Mouse (Mus musculus) stomach, postnatal 0 days (tissue): ENCODE measurements around the gene Gm5105. TPM values are rescaled to one million over a fixed set of nuclear protein-coding genes. Genes with fewer than 3 reads are reported as not detected.

ENCODE experiments used
- ATAC-seq: fragments of 200-750 bp; cut with Nextera tagmentation; 2 replicates; pipeline ENCODE4 v1.8.0; 2017; ENCODE audit not compliant: low FRiP score, low TSS enrichment
- DNase-seq: peaks from one replicate; pipeline ENCODE4 v3.0.0-alpha.2; 2016; ENCODE audit warnings: low spot score
- H3K27ac ChIP-seq: fragments of 300-500 bp; sonication (generic); replicated peaks from 2 replicates; pipeline ENCODE4 v1.5.1; 2014; ENCODE audit warnings: mild to moderate bottlenecking, control low read depth
- H3K27me3 ChIP-seq: fragments of 300-500 bp; sonication (generic); 2 replicates; pipeline ENCODE4 v1.6.1; 2014; ENCODE audit warnings: low read length; ENCODE audit not compliant: control insufficient read depth, insufficient read depth
- H3K36me3 ChIP-seq: fragments of 300-500 bp; sonication (generic); 2 replicates; pipeline ENCODE4 v1.6.1; 2014; ENCODE audit warnings: low read length, mixed read lengths; ENCODE audit not compliant: control insufficient read depth, insufficient read depth
- H3K4me1 ChIP-seq: fragments of 300-500 bp; sonication (generic); replicated peaks from 2 replicates; pipeline ENCODE4 v1.6.1; 2014; ENCODE audit warnings: antibody characterized with exemption; ENCODE audit not compliant: control insufficient read depth, insufficient read depth
- H3K4me2 ChIP-seq: fragments of 300-500 bp; sonication (generic); replicated peaks from 2 replicates; pipeline ENCODE4 v1.6.1; 2014; ENCODE audit warnings: low read depth, mild to moderate bottlenecking, control low read depth, moderate library complexity
- H3K4me3 ChIP-seq: fragments of 300-500 bp; sonication (generic); 2 replicates; pipeline ENCODE4 v1.5.1; 2014; ENCODE audit warnings: low read depth, low read length, control low read depth
- H3K9ac ChIP-seq: fragments of 300-500 bp; sonication (generic); 2 replicates; pipeline ENCODE4 v1.6.1; 2014; ENCODE audit warnings: mild to moderate bottlenecking, low read length, control low read depth, mixed read lengths
- H3K9me3 ChIP-seq: fragments of 300-500 bp; sonication (generic); 2 replicates; pipeline ENCODE4 v1.6.1; 2016; ENCODE audit warnings: low read length; ENCODE audit not compliant: control insufficient read depth
- CTCF ChIP-seq: IDR thresholded peaks from 2 replicates; pipeline ENCODE4 v1.5.1; 2016; ENCODE audit warnings: antibody characterized with exemption, low read depth, mild to moderate bottlenecking, moderate library complexity
- EP300 ChIP-seq: optimal IDR thresholded peaks from 2 replicates; pipeline ENCODE3; 2016; ENCODE audit warnings: antibody characterized with exemption
- WGBS: fragments of 180-500 bp; shearing (Covaris S2); extraction: QIAGEN DNeasy Blood & Tissue Kit; methylation state at CpG from one replicate; pipeline ENCODE4 v1.1.7; 2014; 5-methylcytosine and 5-hydroxymethylcytosine counted together
- polyA plus RNA-seq: library from polyadenylated mRNA; unstranded; fragments of >200 nt; fragmentation: Nextera tagmentation; extraction: Ambion mirVana; gene quantifications from 2 replicates; pipeline ENCODE4 v1.2.1, GENCODE M21; 2015

Gene Gm5105
- 0.06 TPM in 1 of 2 replicates, not detected in the other for polyA plus RNA-seq

DNA sequence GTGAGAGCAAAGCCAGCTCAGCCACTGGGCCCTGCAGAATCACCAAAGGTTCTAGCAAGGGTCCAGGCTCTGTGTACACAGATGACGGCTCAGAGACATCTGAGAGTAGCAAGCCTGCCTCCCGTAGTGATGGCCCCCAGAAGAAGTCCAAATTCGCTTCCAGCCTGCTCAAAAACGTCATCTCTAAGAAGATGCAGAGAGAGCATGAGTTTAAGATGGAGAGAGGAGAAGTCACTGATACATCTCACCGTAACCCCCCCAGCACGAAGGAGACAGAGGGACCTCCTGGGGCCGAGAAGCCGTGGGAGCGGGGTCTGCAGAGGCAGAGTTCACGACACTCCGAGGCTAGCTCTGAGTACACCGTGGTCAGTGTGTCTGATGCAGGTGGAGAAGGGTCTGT is at the start of gene Gm5105:
Gene Gm5105 (minus strand): TSS at position 101 of the 400 bp plus-strand sequence.
- no peaks in the 10 kb centered on the region for H3K4me1 ChIP-seq
- H3K9me3 ChIP-seq: no peaks in the 10 kb centered on the region
- ATAC-seq (no peak), DNase-seq (no peak)
- no peak within 1 kb of the TSS for H3K4me3 ChIP-seq
- no peaks in the 10 kb centered on the region for H3K27me3 ChIP-seq
- no peak within 1 kb of the TSS for H3K9ac ChIP-seq
- no peaks in the 10 kb centered on the region for H3K36me3 ChIP-seq
- H3K27ac ChIP-seq: no peak within 1 kb of the TSS
- 96% methylated on average over 12 of the region's 12 CpGs for WGBS
- H3K4me2 ChIP-seq: no peak within 1 kb of the TSS
- TF ChIP-seq CTCF (no peak), EP300 (no peak)

DNA sequence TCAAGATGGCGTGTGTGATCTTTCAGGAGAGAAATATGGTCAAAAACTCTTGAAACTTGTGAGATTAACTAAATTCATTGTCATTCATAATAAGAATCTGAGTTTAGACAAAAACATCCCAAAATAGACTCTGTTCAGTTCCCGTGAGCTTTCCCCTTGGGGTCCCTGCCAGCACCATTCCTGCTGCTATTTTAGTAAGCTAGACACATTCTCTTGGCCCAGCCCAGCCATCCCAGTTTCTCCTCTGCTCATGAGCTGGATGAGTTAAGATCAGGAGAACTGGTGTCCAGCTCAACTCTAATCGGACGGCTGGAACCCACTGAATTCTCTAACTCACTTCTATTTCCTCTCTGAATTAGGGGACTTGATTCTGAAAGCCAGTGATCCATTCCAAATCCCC is 49.7 kb upstream of the Gm5105 start:
- no peaks in the 10 kb centered on the region for H3K9me3 ChIP-seq

DNA sequence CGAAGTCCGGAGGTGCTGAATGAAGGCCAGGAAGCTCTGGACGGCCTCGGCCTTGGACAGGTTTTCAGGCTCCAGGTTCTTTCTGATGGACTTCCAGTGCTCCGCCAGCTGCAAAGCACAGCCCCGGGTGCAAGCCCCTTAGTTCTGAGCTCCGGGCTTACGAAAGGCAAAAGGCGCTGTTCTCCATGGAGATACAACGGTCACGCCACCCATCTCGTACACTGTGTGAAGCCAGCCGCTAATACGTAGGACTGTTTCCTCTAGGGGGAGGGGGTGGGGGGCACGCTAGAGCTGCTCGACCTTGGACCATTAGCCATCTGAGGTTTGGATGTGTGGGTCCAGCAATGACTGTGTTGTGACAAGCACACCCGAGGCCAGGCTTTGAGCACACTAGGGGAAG is 46.9 kb upstream of the Gm5105 start:
- H3K27ac ChIP-seq: no peak overlapping the region
- TF ChIP-seq EP300 (no peak), CTCF (no peak)
- no peak for ATAC-seq
- H3K27me3 ChIP-seq: no peaks in the 10 kb centered on the region
- H3K9ac ChIP-seq: no peak overlapping the region
- no peak for DNase-seq
- H3K4me2 ChIP-seq: no peak overlapping the region
- no peaks in the 10 kb centered on the region for H3K36me3 ChIP-seq
- 82% methylated on average over 17 of the region's 17 CpGs for WGBS
- no peak overlapping the region for H3K4me3 ChIP-seq
- no peaks in the 10 kb centered on the region for H3K9me3 ChIP-seq
- no peaks in the 10 kb centered on the region for H3K4me1 ChIP-seq

More for the DNA sequence above, 49.7 kb upstream of the Gm5105 start:
- Histone ChIP-seq H3K27me3 (no peaks in the 10 kb centered on the region), H3K4me2 (no peak overlapping the region), H3K36me3 (no peaks in the 10 kb centered on the region), H3K4me1 (no peaks in the 10 kb centered on the region), H3K4me3 (no peak overlapping the region), H3K27ac (no peak overlapping the region), H3K9ac (no peak overlapping the region)
- 74% methylated on average over 4 of the region's 4 CpGs for WGBS
- DNase-seq (no peak), ATAC-seq (no peak)
- TF ChIP-seq CTCF (no peak), EP300 (no peak)

DNA sequence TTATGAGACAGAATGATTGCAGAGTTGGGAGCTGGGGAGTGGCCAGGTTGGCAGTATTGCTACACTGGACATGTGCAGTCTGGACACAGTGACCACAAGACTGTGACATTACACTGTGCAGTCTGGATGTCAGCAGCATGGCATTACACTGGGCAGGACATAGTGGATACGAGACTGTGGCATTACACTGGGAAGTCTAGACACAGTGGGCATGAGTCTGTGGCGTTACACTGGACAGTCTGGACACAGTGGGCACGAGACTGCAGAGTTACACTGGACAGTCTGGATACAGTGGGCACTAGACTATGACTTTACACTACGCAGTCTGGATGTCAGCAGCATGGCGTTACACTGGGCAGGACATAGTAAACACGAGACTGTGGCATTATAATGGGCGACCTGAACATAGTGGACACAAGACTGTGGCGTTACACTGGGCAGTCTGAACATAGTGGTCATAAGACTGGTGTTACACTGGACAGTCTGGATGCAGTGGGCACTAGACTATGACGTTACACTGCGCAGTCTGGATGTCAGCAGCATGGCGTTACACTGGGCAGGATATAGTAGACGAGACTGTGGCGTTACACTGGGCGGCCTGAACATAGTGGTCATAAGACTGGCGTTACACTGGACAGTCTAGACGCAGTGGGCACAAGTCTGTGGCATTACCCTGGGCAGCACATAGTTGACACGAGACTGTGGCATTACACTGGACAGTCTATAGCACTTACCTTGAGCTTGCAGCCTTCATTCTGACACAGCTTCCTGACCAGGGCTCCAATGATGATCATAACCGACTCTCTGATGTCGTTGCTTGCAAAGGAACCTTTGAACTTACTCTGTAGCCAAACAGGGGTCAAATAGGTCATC is 44.0 kb upstream of the Gm5105 start:
- H3K4me2 ChIP-seq: no peak overlapping the region
- no peaks in the 10 kb centered on the region for H3K27me3 ChIP-seq
- ATAC-seq: no peak
- no peak overlapping the region for H3K27ac ChIP-seq
- no peaks in the 10 kb centered on the region for H3K9me3 ChIP-seq
- DNase-seq: no peak
- no peaks in the 10 kb centered on the region for H3K36me3 ChIP-seq
- H3K4me3 ChIP-seq: no peak overlapping the region
- H3K4me1 ChIP-seq: no peaks in the 10 kb centered on the region
- no peak overlapping the region for H3K9ac ChIP-seq
- TF ChIP-seq CTCF (no peak), EP300 (no peak)
- WGBS: 92% methylated on average over 19 of the region's 19 CpGs

DNA sequence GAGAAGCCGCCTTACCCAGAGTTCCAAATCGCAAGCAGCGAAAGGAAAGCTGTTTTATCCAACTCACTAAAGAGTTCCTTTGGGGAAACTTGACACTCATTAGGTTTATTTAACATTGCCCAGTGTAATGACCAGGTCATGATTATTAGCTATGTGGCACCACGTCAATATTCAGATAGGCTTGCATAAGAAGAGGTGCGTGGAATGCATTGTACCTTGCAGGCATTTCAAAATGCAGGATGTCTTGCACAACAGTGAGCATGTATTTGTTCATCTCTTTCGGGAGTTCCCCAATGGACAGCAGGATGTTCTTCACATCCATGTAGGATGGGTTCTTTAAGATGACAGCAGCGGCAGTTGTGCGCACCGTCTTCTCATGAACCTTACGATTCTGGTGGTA is 39.7 kb upstream of the Gm5105 start:
- Histone ChIP-seq H3K9me3 (no peaks in the 10 kb centered on the region), H3K36me3 (no peaks in the 10 kb centered on the region), H3K27ac (no peak overlapping the region), H3K4me3 (no peak overlapping the region), H3K4me2 (no peak overlapping the region), H3K27me3 (no peaks in the 10 kb centered on the region), H3K4me1 (no peaks in the 10 kb centered on the region), H3K9ac (no peak overlapping the region)
- TF ChIP-seq EP300 (no peak), CTCF (no peak)
- no peak for DNase-seq
- no peak for ATAC-seq
- WGBS: 92% methylated on average over 10 of the region's 10 CpGs

DNA sequence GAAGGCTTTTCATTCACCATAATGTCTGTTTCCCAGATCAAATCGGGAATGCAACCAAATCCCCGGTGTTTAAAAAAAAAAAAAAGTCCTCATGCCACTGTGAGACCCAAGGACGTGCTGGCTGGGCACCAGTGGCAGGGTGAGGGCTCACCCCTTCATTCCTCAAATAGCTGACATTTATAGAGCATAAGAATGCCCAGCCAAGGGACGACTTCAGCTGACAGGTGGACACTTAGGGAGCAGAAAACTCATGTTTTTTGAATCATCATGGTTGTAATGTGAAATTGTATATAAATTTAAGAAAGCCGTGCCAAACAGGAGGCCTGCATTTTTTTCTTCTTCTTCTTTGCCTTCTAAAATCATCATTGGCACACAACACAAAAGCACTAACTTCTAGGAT is 37.9 kb upstream of the Gm5105 start:
- Histone ChIP-seq H3K4me1 (no peaks in the 10 kb centered on the region), H3K4me3 (no peak overlapping the region), H3K27ac (no peak overlapping the region), H3K4me2 (no peak overlapping the region), H3K27me3 (no peaks in the 10 kb centered on the region), H3K9ac (no peak overlapping the region), H3K9me3 (no peaks in the 10 kb centered on the region), H3K36me3 (no peaks in the 10 kb centered on the region)
- ATAC-seq (no peak), DNase-seq (no peak)
- no peak for TF ChIP-seq CTCF
- no peak for TF ChIP-seq EP300
- WGBS: 74% methylated on average over 5 of the region's 5 CpGs
